Mouse (Mus musculus): Measurements from ENCODE around the gene Tmed9. TPM values are rescaled to one million over a fixed set of nuclear protein-coding genes. Genes with fewer than 3 reads are reported as not detected.

Gene Tmed9
- polyA plus RNA-seq (2017; shearing (Covaris generic)): 347 TPM

DNA sequence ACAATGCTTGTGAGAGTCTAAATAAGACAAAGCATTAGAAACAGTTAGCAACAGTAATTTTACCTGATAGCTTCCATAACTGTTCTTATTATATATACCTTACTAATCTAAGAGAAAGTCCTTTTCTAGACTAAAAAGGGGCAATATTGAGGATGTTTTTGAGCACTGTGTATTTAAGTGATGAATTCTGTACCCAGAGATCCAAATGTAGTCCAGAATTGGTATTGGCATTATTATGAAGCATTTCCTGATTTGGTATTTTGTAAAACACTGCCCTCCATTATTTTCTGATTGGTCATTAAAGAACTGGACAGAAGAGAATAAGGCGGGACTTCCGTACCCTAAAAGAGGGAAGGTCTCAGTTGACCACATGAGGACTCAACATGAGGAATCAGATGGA, at the start of gene Tmed9:
Gene Tmed9 (plus strand): TSS at position 301 of the 400 bp plus-strand sequence.

GRCm38 (mm10) chr13:55529198-55529915, 44.2 kb upstream of the Tmed9 start, which contains the start of gene Dok3:
TSS of gene Dok3 (minus strand) at chr13:55529296.

GRCm38 (mm10) chr13:55536194-55537175, 37.0 kb upstream of the Tmed9 start, which contains the start of gene Ddx41:
TSS of gene Ddx41 (minus strand) at chr13:55536658.

DNA sequence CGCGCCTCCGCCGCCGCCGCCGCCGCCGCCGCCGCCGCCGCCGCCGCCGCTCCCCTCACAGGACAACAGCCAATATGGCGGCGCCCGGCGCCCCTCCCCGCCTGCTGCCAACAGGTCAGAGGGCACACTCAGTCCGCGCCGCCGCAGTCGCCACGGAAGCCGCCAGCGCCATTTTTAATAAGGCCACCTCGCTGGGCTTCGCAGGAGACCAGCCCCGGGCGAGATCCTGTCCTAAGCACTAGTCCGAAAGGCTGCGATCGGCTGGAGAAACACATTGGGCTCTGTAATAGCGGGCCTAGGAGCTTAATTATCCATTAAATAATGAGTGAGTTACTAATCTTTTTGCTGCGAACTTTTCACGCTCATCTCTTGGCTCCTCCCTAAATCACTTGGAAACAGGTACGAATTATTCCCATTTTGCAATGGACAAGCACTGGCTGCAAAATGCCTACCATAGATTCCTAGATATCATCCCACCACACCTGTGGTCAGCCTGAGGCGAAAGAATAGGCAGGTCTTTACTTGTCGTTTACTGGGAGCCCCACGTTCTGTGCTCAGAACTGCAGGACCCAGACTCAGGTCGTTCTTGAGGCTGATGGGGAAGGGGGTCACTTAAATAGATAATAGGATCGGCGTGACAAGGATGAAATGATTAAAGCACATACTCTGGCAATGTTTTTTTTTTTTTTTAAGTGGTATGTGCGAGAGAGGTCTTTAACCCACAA, 2.3 kb upstream of the Tmed9 start, which contains the start of gene Fam193b:
Gene Fam193b (minus strand): TSS at position 94 of the 725 bp plus-strand sequence.

DNA sequence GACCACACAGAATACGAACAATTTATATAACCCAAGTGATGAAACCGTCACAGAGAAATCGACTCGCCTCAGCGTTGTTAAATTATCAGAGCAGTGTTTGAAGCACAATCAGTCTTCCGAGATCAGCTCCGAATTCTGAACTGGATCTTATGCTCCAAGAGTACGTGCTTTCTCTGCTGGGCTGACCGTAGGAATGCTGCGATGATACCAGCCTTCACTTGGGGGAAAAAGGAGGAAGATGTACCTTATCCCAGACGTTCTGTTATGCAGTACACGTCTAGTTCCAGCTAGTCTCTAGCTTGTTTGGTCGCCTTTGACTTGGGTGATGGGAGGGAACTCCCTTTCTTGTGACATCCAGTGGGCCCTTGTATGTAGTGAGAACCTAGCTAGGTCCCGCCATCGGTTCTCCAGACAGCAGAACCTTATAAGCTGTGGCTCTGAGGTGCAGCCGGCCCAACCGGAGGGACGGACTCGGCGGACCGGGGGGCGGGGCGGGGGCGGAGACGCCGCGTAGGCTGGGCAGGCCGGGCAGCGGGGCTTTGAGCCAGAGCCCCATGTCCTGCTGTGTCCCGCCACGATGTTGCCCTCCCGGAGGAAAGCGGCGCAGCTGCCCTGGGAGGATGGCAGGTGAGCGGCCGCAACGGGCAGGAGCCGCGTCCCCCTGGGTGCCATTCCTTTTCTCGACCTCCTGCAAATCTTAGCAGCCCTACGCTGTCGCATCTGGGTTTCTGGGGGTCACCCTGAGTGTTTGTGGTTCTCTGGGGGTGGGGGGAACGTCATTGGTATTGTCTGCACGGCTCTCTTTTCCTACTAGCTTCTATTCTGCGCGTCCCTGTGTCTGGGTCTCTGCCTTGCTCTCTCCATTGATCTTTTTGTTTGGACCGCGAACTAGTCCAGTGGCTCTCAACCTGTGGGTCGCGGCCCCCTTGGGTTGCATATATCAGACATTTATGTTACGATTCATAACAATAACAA, 26.3 kb downstream of the Tmed9 start, which contains the start of gene B4galt7:
Gene B4galt7 (plus strand): TSS at position 331 of the 975 bp plus-strand sequence.

GRCm38 (mm10) chr13:55622649-55623541, 49.4 kb downstream of the Tmed9 start, which contains the start of gene Caml:
TSS of gene Caml (plus strand) at chr13:55623005.

GRCm38 (mm10) chr13:55634639-55635127, 61.2 kb downstream of the Tmed9 start, which contains the start of gene Ddx46:
TSS of gene Ddx46 (plus strand) at chr13:55635027.

Other genes starting within 250 kb of the Tmed9 start
- 3.9 TPM for gene Mxd3, start 243.9 kb upstream of the Tmed9 start, polyA plus RNA-seq (2017; shearing (Covaris generic))
- gene Lman2, start 210.9 kb upstream of the Tmed9 start, polyA plus RNA-seq (2017; shearing (Covaris generic)): 192 TPM
- gene Rgs14, start 204.0 kb upstream of the Tmed9 start, polyA plus RNA-seq (2017; shearing (Covaris generic)): 159 TPM
- gene Slc34a1, start 175.5 kb upstream of the Tmed9 start, polyA plus RNA-seq (2017; shearing (Covaris generic)): not detected
- not detected for gene Pfn3, start 158.5 kb upstream of the Tmed9 start, polyA plus RNA-seq (2017; shearing (Covaris generic))
- 0.41 TPM for gene F12, start 146.9 kb upstream of the Tmed9 start, polyA plus RNA-seq (2017; shearing (Covaris generic))
- gene Grk6, start 128.7 kb upstream of the Tmed9 start, polyA plus RNA-seq (2017; shearing (Covaris generic)): 21.6 TPM
- gene Prr7, start 109.5 kb upstream of the Tmed9 start, polyA plus RNA-seq (2017; shearing (Covaris generic)): 0.27 TPM
- not detected for gene Dbn1, start 85.6 kb upstream of the Tmed9 start, polyA plus RNA-seq (2017; shearing (Covaris generic))
- 16.3 TPM for gene Pdlim7, start 60.1 kb upstream of the Tmed9 start, polyA plus RNA-seq (2017; shearing (Covaris generic))
- 2.0 TPM for gene Dok3, start 44.4 kb upstream of the Tmed9 start, polyA plus RNA-seq (2017; shearing (Covaris generic))
- 86.5 TPM for gene Ddx41, start 37.1 kb upstream of the Tmed9 start, polyA plus RNA-seq (2017; shearing (Covaris generic))
- gene Fam193b, start 2.6 kb upstream of the Tmed9 start, polyA plus RNA-seq (2017; shearing (Covaris generic)): 24.6 TPM
- gene B4galt7, start 26.2 kb downstream of the Tmed9 start, polyA plus RNA-seq (2017; shearing (Covaris generic)): 46.3 TPM
- gene Caml, start 49.3 kb downstream of the Tmed9 start, polyA plus RNA-seq (2017; shearing (Covaris generic)): 42.0 TPM
- 87.5 TPM for gene Ddx46, start 61.3 kb downstream of the Tmed9 start, polyA plus RNA-seq (2017; shearing (Covaris generic))
- 8.5 TPM for gene B230219D22Rik, start 119.4 kb downstream of the Tmed9 start, polyA plus RNA-seq (2017; shearing (Covaris generic))
- 69.1 TPM for gene Txndc15, start 140.9 kb downstream of the Tmed9 start, polyA plus RNA-seq (2017; shearing (Covaris generic))
- gene Pcbd2, start 153.6 kb downstream of the Tmed9 start, polyA plus RNA-seq (2017; shearing (Covaris generic)): 7.5 TPM
- gene Catsper3, start 210.8 kb downstream of the Tmed9 start, polyA plus RNA-seq (2017; shearing (Covaris generic)): not detected